Mouse (Mus musculus) fibroblast of lung, adult 2 months (primary cell): ENCODE data around the gene Cyp11a1.

ENCODE experiments used
- DNase-seq: peaks from one replicate; pipeline ENCODE4 v3.0.0-alpha.2; 2011; ENCODE audit warnings: low read depth

Gene Cyp11a1

GRCm38 (mm10) chr9:57972776-57973439 is 33.3 kb upstream of the Cyp11a1 start:
- DNase-seq = no peak

GRCm38 (mm10) chr9:57973440-57974066 is 32.7 kb upstream of the Cyp11a1 start:
- DNase-seq = no peak

- DNase-seq = no peak
These were observed 32.0 kb upstream of the Cyp11a1 start for GRCm38 (mm10) chr9:57974221-57974620.

GRCm38 (mm10) chr9:57975200-57975821 is 30.9 kb upstream of the Cyp11a1 start:
- no peak for DNase-seq

- no peak for DNase-seq
These were observed 28.2 kb upstream of the Cyp11a1 start for GRCm38 (mm10) chr9:57978025-57978424.

- no peak for DNase-seq
These were observed 27.4 kb upstream of the Cyp11a1 start for GRCm38 (mm10) chr9:57978858-57979257.

- no peak for DNase-seq
These were observed 25.6 kb upstream of the Cyp11a1 start for GRCm38 (mm10) chr9:57980570-57980969.

GRCm38 (mm10) chr9:57985304-57985703 is 20.9 kb upstream of the Cyp11a1 start:
- DNase-seq = no peak

- no peak for DNase-seq
These were observed 19.9 kb upstream of the Cyp11a1 start for GRCm38 (mm10) chr9:57986293-57986692.

GRCm38 (mm10) chr9:57988098-57988497 is 18.1 kb upstream of the Cyp11a1 start:
- no peak for DNase-seq

GRCm38 (mm10) chr9:57989309-57989708 is 16.9 kb upstream of the Cyp11a1 start:
- DNase-seq = no peak

- DNase-seq = no peak
These were observed 15.6 kb upstream of the Cyp11a1 start for GRCm38 (mm10) chr9:57990438-57991110.

- no peak for DNase-seq
These were observed 14.2 kb upstream of the Cyp11a1 start for GRCm38 (mm10) chr9:57992060-57992459.

GRCm38 (mm10) chr9:57992781-57993591 is 13.2 kb upstream of the Cyp11a1 start:
- no peak for DNase-seq

- no peak for DNase-seq
These were observed 10.9 kb upstream of the Cyp11a1 start for GRCm38 (mm10) chr9:57995282-57995681.

- no peak for DNase-seq
These were observed 8.6 kb upstream of the Cyp11a1 start for GRCm38 (mm10) chr9:57997511-57998031.

GRCm38 (mm10) chr9:57998032-57998659 is 8.1 kb upstream of the Cyp11a1 start:
- no peak for DNase-seq

- no peak for DNase-seq
These were observed 7.5 kb upstream of the Cyp11a1 start for GRCm38 (mm10) chr9:57998685-57999084.

- no peak for DNase-seq
These were observed 6.5 kb upstream of the Cyp11a1 start for GRCm38 (mm10) chr9:57999676-58000075.

- no peak for DNase-seq
These were observed 2.9 kb upstream of the Cyp11a1 start for GRCm38 (mm10) chr9:58003272-58003671.

- DNase-seq = no peak
These were observed 2.3 kb downstream of the Cyp11a1 start for GRCm38 (mm10) chr9:58008336-58009014.
